Mouse (Mus musculus) G1E (cell line): Measurements from ENCODE around the gene Trp53i13.

Experiments used
- CTCF ChIP-seq: IDR thresholded peaks from 2 replicates; pipeline ENCODE4 v1.5.1; 2012; ENCODE audit warnings: low read depth, low read length, inconsistent platforms, mixed read lengths
- GATA1 ChIP-seq: IDR thresholded peaks from 2 replicates; pipeline ENCODE4 v1.6.1; 2012; ENCODE audit warnings: borderline replicate concordance, low read length, inconsistent platforms, mixed read lengths
- POLR2AphosphoS5 ChIP-seq: IDR thresholded peaks from 2 replicates; pipeline ENCODE4 v1.6.1; 2012; ENCODE audit warnings: low read depth, low read length, inconsistent platforms; ENCODE audit not compliant: insufficient replicate concordance
- TAL1 ChIP-seq: conservative IDR thresholded peaks from 2 replicates; pipeline ENCODE4 v1.6.1; 2012; ENCODE audit warnings: low read depth, low read length, inconsistent platforms, mixed read lengths

GRCm38 (mm10) chr11:77467784-77468183 is 48.0 kb downstream of the Trp53i13 start:
- TF ChIP-seq POLR2AphosphoS5 (no peak), GATA1 (no peak), CTCF (peak; percentile 44; the same call in 1 of the 2 replicates), TAL1 (no peak)
